Mouse (Mus musculus): Measurements from ENCODE around the gene Lenep.

- TF ChIP-seq CTCF (conservative IDR thresholded peaks at IDR 0.05; ENCODE audit: insufficient read depth, insufficient read length, low read depth, low read length) (no peak), POLR2A (IDR thresholded peaks at IDR 0.05; ENCODE audit: low read depth, low read length) (no peak)
Observed at GRCm38 (mm10) chr3:89360237-89360636, 42.4 kb downstream of the Lenep start.
